Mouse (Mus musculus) stomach, postnatal 0 days (tissue): Measurements from ENCODE around the gene Fhit.

Experiments
- CTCF ChIP-seq: IDR thresholded peaks from 2 replicates; pipeline ENCODE4 v1.5.1; 2016; ENCODE audit warnings: antibody characterized with exemption, low read depth, mild to moderate bottlenecking, moderate library complexity
- EP300 ChIP-seq: optimal IDR thresholded peaks from 2 replicates; pipeline ENCODE3; 2016; ENCODE audit warnings: antibody characterized with exemption

DNA sequence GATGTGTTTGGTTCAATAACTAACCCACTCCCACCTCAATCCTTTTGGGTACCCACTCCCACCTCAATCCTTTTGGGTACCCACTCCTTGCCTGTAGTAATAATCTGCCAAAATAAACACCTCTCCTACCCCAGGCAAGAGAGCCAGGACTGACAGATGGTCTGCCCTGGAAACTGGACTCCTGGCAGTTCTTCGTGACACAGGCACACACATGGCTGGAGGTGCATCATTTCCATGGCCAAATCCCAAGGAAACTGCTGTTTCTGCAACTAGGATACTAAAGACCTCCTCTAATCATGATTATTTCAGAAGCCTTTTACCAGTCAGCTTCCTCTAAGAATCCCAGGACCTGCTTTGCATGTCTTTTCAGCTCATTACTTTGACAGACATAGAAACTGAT is 756.5 kb downstream of the Fhit start:
- TF ChIP-seq CTCF (no peak), EP300 (no peak)
